In the genomic region with DNA sequence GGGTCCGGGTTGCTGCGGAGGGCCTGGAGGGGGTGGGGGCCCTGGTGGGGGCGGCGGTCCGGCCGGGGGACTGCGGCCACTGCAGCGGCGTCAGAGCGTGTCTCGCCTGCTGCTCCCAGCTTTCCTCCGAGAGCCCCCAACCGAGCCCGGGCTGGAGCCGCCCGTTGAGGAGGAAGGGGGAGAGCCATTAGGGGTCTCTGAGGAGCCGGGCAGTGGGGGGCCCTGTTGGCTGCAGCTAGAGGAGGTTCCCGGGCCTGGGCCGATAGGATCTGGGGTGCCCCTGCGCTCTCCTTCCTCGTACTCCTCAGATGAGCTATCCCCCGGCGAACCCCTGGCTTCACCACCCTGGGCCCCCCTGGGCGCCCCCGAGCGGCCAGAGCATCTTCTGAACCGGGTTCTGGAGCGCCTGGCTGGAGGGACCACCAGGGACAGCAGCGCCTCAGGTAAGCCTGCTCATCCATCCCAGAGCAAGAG, we compare ENCODE assay signal across 8 mouse cellular contexts. TPM values are rescaled to one million over a fixed set of nuclear protein-coding genes. Genes with fewer than 3 reads are reported as not detected.
DNase-seq lines count a peak whose midpoint lies in the region; ATAC-seq lines count a peak whose summit lies in the region.

No protein-coding gene starts in this region.

- WGBS in hindbrain, embryonic 15.5 days, result 3% methylated on average over 22 of the region's 29 CpGs
- WGBS in midbrain, embryonic 15.5 days, result under 1% methylated on average over 27 of the region's 29 CpGs

- peaks cover 27% of the 10 kb centered on the region for H3K36me3 ChIP-seq in erythroblast, embryonic 14.5 days (ENCODE audit: control insufficient read depth)
- H3K36me3 ChIP-seq in hindbrain, embryonic 15.5 days, result peaks cover 21% of the 10 kb centered on the region
- H3K36me3 ChIP-seq in midbrain, embryonic 15.5 days (replicated peaks), result peaks cover 13% of the 10 kb centered on the region

- H3K27me3 ChIP-seq in erythroblast, embryonic 14.5 days (ENCODE audit: control insufficient read depth), result peaks cover 44% of the 10 kb centered on the region
- H3K27me3 ChIP-seq in hindbrain, embryonic 15.5 days, result no peaks in the 10 kb centered on the region
- no peaks in the 10 kb centered on the region for H3K27me3 ChIP-seq in midbrain, embryonic 15.5 days (replicated peaks)

- no peaks in the 10 kb centered on the region for H3K9me3 ChIP-seq in erythroblast, embryonic 14.5 days (ENCODE audit: control insufficient read depth, low read length)
- H3K9me3 ChIP-seq in hindbrain, embryonic 15.5 days, result no peaks in the 10 kb centered on the region
- no peaks in the 10 kb centered on the region for H3K9me3 ChIP-seq in midbrain, embryonic 15.5 days

- peaks cover 19% of the 10 kb centered on the region for H3K4me1 ChIP-seq in erythroblast, embryonic 14.5 days (ENCODE audit: control insufficient read depth)
- peaks cover 36% of the 10 kb centered on the region for H3K4me1 ChIP-seq in hindbrain, embryonic 15.5 days (replicated peaks)
- peaks cover 28% of the 10 kb centered on the region for H3K4me1 ChIP-seq in midbrain, embryonic 15.5 days

- peak; percentile 34 for DNase-seq in ovary, postnatal 36 days (ENCODE audit: low spot score)
- DNase-seq in ovary, postnatal 10 days (ENCODE audit: low spot score), result no peak

- H3K4me3 ChIP-seq in erythroblast, embryonic 14.5 days (replicated peaks), result peak overlapping the region; percentile 64
- H3K4me3 ChIP-seq in hindbrain, embryonic 15.5 days, result peak overlapping the region; percentile 96
- peak overlapping the region; percentile 59 for H3K4me3 ChIP-seq in midbrain, embryonic 15.5 days

- peak overlapping the region; percentile 95 for H3K4me2 ChIP-seq in hindbrain, embryonic 15.5 days
- H3K4me2 ChIP-seq in midbrain, embryonic 15.5 days, result peak overlapping the region; percentile 85

- peak overlapping the region; percentile 85 for H3K27ac ChIP-seq in hindbrain, embryonic 15.5 days (replicated peaks)
- no peak overlapping the region for H3K27ac ChIP-seq in midbrain, embryonic 15.5 days

- ATAC-seq in erythroblast, adult 5-6 weeks (replicated peaks; ENCODE audit: low FRiP score, poor library complexity, severe bottlenecking), result no peak
- peak; percentile 53 for ATAC-seq in hindbrain, embryonic 15.5 days (ENCODE audit: low FRiP score, low read depth)
- peak; percentile 54 for ATAC-seq in midbrain, embryonic 15.5 days (replicated peaks)
- no peak for ATAC-seq in megakaryocyte progenitor cell, adult 5-6 weeks (replicated peaks; ENCODE audit: poor library complexity)
- ATAC-seq in CD4-positive, CD25-positive, alpha-beta regulatory T cell, adult 4 months, result no peak

- H3K9ac ChIP-seq in hindbrain, embryonic 15.5 days, result peak overlapping the region; percentile 93
- H3K9ac ChIP-seq in midbrain, embryonic 15.5 days, result peak overlapping the region; percentile 70

RNA-seq across cellular contexts. Expression of gene Rapgefl1, which starts 0.7 kb away (rescaled TPM):
- not detected in 2 replicates for polyA plus RNA-seq in erythroblast, embryonic 14.5 days (2012)
- total RNA-seq in erythroblast, adult 5-6 weeks (2015; ENCODE audit: low replicate concordance), result not detected in 2 replicates
- total RNA-seq in erythroblast, adult 5-6 weeks (2017; ENCODE audit: low replicate concordance), result 0.42 TPM in 1 of 2 replicates, not detected in the other
- polyA plus RNA-seq in hindbrain, embryonic 15.5 days (2015; fragmentation: Nextera tagmentation; extraction: Ambion mirVana), result 10.5 and 13.1 TPM in 2 replicates
- polyA plus RNA-seq in midbrain, embryonic 15.5 days (2015; fragmentation: Nextera tagmentation; extraction: Ambion mirVana), result 9.1 and 9.2 TPM in 2 replicates
- total RNA-seq in megakaryocyte progenitor cell, adult 5-6 weeks (2015), result 0.24 and 1.8 TPM in 2 replicates
- not detected in 2 replicates for total RNA-seq in megakaryocyte progenitor cell, adult 5-6 weeks (2017)
- polyA plus RNA-seq in CD4-positive, CD25-positive, alpha-beta regulatory T cell, adult 4 months (2017; shearing (Covaris generic)), result under 1 TPM in 1 of 2 experiments, not detected in 1; 0.48 TPM

RNA-seq across cellular contexts. Expression of gene Wipf2, which starts 26.2 kb away (rescaled TPM):
- polyA plus RNA-seq in erythroblast, embryonic 14.5 days (2012), result 0.81 TPM in 2 replicates
- total RNA-seq in erythroblast, adult 5-6 weeks (2015; ENCODE audit: low replicate concordance), result 9.4 and 21.7 TPM in 2 replicates
- total RNA-seq in erythroblast, adult 5-6 weeks (2017; ENCODE audit: low replicate concordance), result 6.4 and 8.2 TPM in 2 replicates
- polyA plus RNA-seq in hindbrain, embryonic 15.5 days (2015; fragmentation: Nextera tagmentation; extraction: Ambion mirVana), result 4.4 and 4.5 TPM in 2 replicates
- polyA plus RNA-seq in midbrain, embryonic 15.5 days (2015; fragmentation: Nextera tagmentation; extraction: Ambion mirVana), result 4.9 and 5.3 TPM in 2 replicates
- total RNA-seq in megakaryocyte progenitor cell, adult 5-6 weeks (2015), result 15.0 and 17.1 TPM in 2 replicates
- 3.0 and 3.6 TPM in 2 replicates for total RNA-seq in megakaryocyte progenitor cell, adult 5-6 weeks (2017)
- polyA plus RNA-seq in CD4-positive, CD25-positive, alpha-beta regulatory T cell, adult 4 months (2017; shearing (Covaris generic)), result 10 to 100 TPM; 13.5 to 13.9 TPM

RNA-seq across cellular contexts. Expression of gene Casc3, which starts 32.6 kb away (rescaled TPM):
- 2.6 and 3.3 TPM in 2 replicates for polyA plus RNA-seq in erythroblast, embryonic 14.5 days (2012)
- total RNA-seq in erythroblast, adult 5-6 weeks (2015; ENCODE audit: low replicate concordance), result 20.0 and 23.6 TPM in 2 replicates
- total RNA-seq in erythroblast, adult 5-6 weeks (2017; ENCODE audit: low replicate concordance), result 15.7 and 26.5 TPM in 2 replicates
- 49.4 and 54.2 TPM in 2 replicates for polyA plus RNA-seq in hindbrain, embryonic 15.5 days (2015; fragmentation: Nextera tagmentation; extraction: Ambion mirVana)
- 56.3 and 57.7 TPM in 2 replicates for polyA plus RNA-seq in midbrain, embryonic 15.5 days (2015; fragmentation: Nextera tagmentation; extraction: Ambion mirVana)
- total RNA-seq in megakaryocyte progenitor cell, adult 5-6 weeks (2015), result 38.3 and 39.0 TPM in 2 replicates
- 18.3 and 31.7 TPM in 2 replicates for total RNA-seq in megakaryocyte progenitor cell, adult 5-6 weeks (2017)
- 10 to 100 TPM; 13.6 to 14.5 TPM for polyA plus RNA-seq in CD4-positive, CD25-positive, alpha-beta regulatory T cell, adult 4 months (2017; shearing (Covaris generic))

RNA-seq across cellular contexts. Expression of gene Msl1, which starts 42.0 kb away (rescaled TPM):
- 2.7 TPM in 2 replicates for polyA plus RNA-seq in erythroblast, embryonic 14.5 days (2012)
- 30.3 and 42.7 TPM in 2 replicates for total RNA-seq in erythroblast, adult 5-6 weeks (2015; ENCODE audit: low replicate concordance)
- 26.1 and 26.3 TPM in 2 replicates for total RNA-seq in erythroblast, adult 5-6 weeks (2017; ENCODE audit: low replicate concordance)
- polyA plus RNA-seq in hindbrain, embryonic 15.5 days (2015; fragmentation: Nextera tagmentation; extraction: Ambion mirVana), result 31.7 and 33.1 TPM in 2 replicates
- 33.2 and 33.6 TPM in 2 replicates for polyA plus RNA-seq in midbrain, embryonic 15.5 days (2015; fragmentation: Nextera tagmentation; extraction: Ambion mirVana)
- 60.8 and 62.0 TPM in 2 replicates for total RNA-seq in megakaryocyte progenitor cell, adult 5-6 weeks (2015)
- total RNA-seq in megakaryocyte progenitor cell, adult 5-6 weeks (2017), result 76.3 and 99.9 TPM in 2 replicates
- polyA plus RNA-seq in CD4-positive, CD25-positive, alpha-beta regulatory T cell, adult 4 months (2017; shearing (Covaris generic)), result 10 to 100 TPM; 22.3 to 24.8 TPM

Comparison
In these comparisons a context has a peak if more than half of its experiments do, and no peak if none do; other contexts are left out.
1. ATAC-seq: peak in hindbrain, embryonic 15.5 days (single experiment) and midbrain, embryonic 15.5 days (single experiment); none in erythroblast, adult 5-6 weeks (single experiment), megakaryocyte progenitor cell, adult 5-6 weeks (single experiment) and CD4-positive, CD25-positive, alpha-beta regulatory T cell, adult 4 months (single experiment).
2. Peak in every context shown above with its lines, with median percentiles within 50 percentile points of each other: H3K4me3 ChIP-seq.